Comparison of ENCODE assay signal across 8 mouse cellular contexts in the genomic region with DNA sequence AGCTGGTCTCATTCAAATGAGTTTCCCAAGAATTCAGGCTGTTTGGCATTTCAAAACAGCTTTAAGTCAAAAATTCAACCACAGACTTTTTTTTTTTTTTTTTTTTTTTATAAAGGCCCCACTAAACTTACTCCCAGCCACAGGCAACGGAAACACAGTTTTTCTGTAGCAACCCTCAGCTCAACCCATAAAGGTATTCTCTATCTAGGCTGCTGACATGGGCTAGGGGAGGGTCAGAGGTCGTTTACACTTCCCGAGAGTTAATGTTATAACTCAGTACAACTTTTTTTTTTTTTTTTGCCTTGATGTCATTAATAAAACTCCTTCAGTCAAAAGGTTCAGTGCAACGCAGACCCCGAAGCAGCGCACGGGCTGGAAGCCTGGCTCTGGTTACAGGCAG.
DNase-seq lines count a peak whose midpoint lies in the region; ATAC-seq and TF ChIP-seq lines count a peak whose summit lies in the region.

No protein-coding gene starts in this region.

- H3K4me2 ChIP-seq in liver, embryonic 14.5 days (ENCODE audit: low read depth) = peak overlapping the region; percentile 34

- DNase-seq in adrenal gland, postnatal 25 days = peak; percentile 18
- DNase-seq in adrenal gland, postnatal 14 days = no peak
- DNase-seq in lung, adult 2 months = no peak
- DNase-seq in lung, adult 18-20 months = no peak
- no peak for DNase-seq in liver, embryonic 14.5 days (ENCODE audit: low read depth in 3 of 3, low spot score in 3 of 3)
- peak; percentile 62 for DNase-seq in thymus, postnatal 4 days
- no peak for DNase-seq in layer of hippocampus, postnatal 14 days (ENCODE audit: low spot score in 2 of 2)
- no peak for DNase-seq in midbrain, embryonic 10.5 days (ENCODE audit: low spot score)

- no peak for TF ChIP-seq EP300 in liver, embryonic 14.5 days (IDR thresholded peaks at IDR 0.05; ENCODE audit: low read depth)

- H3K27ac ChIP-seq in liver, embryonic 14.5 days = no peak overlapping the region
- H3K27ac ChIP-seq in midbrain, embryonic 10.5 days (replicated peaks) = no peak overlapping the region

- H3K4me3 ChIP-seq in lung, adult 2 months (replicated peaks; ENCODE audit: extremely low read depth, low read depth, low read length) = peak overlapping the region; percentile 58
- H3K4me3 ChIP-seq in liver, embryonic 14.5 days (ENCODE audit: insufficient read depth in 1 of 2, low read depth in 2 of 2, low read length in 2 of 2) = no peak overlapping the region
- H3K4me3 ChIP-seq in midbrain, embryonic 10.5 days = no peak overlapping the region

- no peak overlapping the region for H3K9ac ChIP-seq in liver, embryonic 14.5 days (replicated peaks)

- no peak for TF ChIP-seq CTCF in lung, adult 2 months (IDR thresholded peaks at IDR 0.05; ENCODE audit: insufficient read depth, low read length)
- TF ChIP-seq CTCF in liver, embryonic 14.5 days (IDR thresholded peaks at IDR 0.05; ENCODE audit: low read depth) = no peak

- H3K27me3 ChIP-seq in liver, embryonic 14.5 days (ENCODE audit: control insufficient read depth, insufficient read depth, low read length) = no peaks in the 10 kb centered on the region
- H3K27me3 ChIP-seq in midbrain, embryonic 10.5 days (ENCODE audit: low read depth, poor library complexity, severe bottlenecking) = peaks cover 40% of the 10 kb centered on the region

- no peaks in the 10 kb centered on the region for H3K36me3 ChIP-seq in liver, embryonic 14.5 days (replicated peaks; ENCODE audit: control insufficient read depth, insufficient read depth, low read depth)
- H3K36me3 ChIP-seq in midbrain, embryonic 10.5 days = no peaks in the 10 kb centered on the region

- no peaks in the 10 kb centered on the region; the same call in 1 of the 2 replicates for H3K4me1 ChIP-seq in lung, adult 2 months (ENCODE audit: control insufficient read depth, insufficient read depth, low read length)
- peaks cover 13 to 24% of the 10 kb centered on the region in 2 experiments for H3K4me1 ChIP-seq in liver, embryonic 14.5 days (replicated peaks; ENCODE audit: control insufficient read depth in 2 of 2, insufficient read depth in 2 of 2, low read length in 1 of 2)
- H3K4me1 ChIP-seq in midbrain, embryonic 10.5 days = peaks cover 9% of the 10 kb centered on the region

- H3K9me3 ChIP-seq in liver, embryonic 14.5 days (ENCODE audit: control insufficient read depth, low read length) = no peaks in the 10 kb centered on the region
- no peaks in the 10 kb centered on the region for H3K9me3 ChIP-seq in midbrain, embryonic 10.5 days (replicated peaks)

- no peak for ATAC-seq in liver, embryonic 14.5 days (ENCODE audit: insufficient read depth)

- TF ChIP-seq POLR2A in lung, adult 2 months (IDR thresholded peaks at IDR 0.05; ENCODE audit: borderline replicate concordance, extremely low read depth, low read depth, low read length) = no peak

- WGBS in lung, adult 2 months = 54% methylated on average over 7 of the region's 7 CpGs
- 73% methylated on average over 7 of the region's 7 CpGs for WGBS in liver, embryonic 14.5 days (ENCODE audit: insufficient replicate concordance)
- 79% methylated on average over 7 of the region's 7 CpGs for WGBS in midbrain, embryonic 10.5 days

Comparison
In these comparisons a context has a peak if more than half of its experiments do, and no peak if none do; other contexts are left out.
1. DNase-seq: peak in adrenal gland, postnatal 25 days (single experiment) and thymus, postnatal 4 days (single experiment); none in adrenal gland, postnatal 14 days (single experiment), lung, adult 2 months (single experiment), lung, adult 18-20 months (0 of 2), liver, embryonic 14.5 days (0 of 3), layer of hippocampus, postnatal 14 days (0 of 2) and midbrain, embryonic 10.5 days (single experiment).